Mouse (Mus musculus) gastrocnemius, postnatal 14 days (tissue): ENCODE results near the gene Pigl. TPM values are rescaled to one million over a fixed set of nuclear protein-coding genes. Genes with fewer than 3 reads are reported as not detected.

ENCODE experiments used
- DNase-seq: peaks from one replicate; pipeline ENCODE4 v3.0.0; 2021; ENCODE audit warnings: mixed read lengths
- intact Hi-C: fragments of 180-260 bp; cut with DNase I; formaldehyde crosslinking; loops from one replicate; pipeline ENCODE4 v1.15.1; 2025; ENCODE audit warnings: low total_unique reads
- total RNA-seq, 2 experiments: library from RNA; stranded (reverse); gene quantifications; 2 replicates each; pipeline ENCODE4 v1.2.3; 2021

Gene Pigl
- total RNA-seq, 2 experiments from 2014 or later: 2.7 to 3.0 TPM

DNA sequence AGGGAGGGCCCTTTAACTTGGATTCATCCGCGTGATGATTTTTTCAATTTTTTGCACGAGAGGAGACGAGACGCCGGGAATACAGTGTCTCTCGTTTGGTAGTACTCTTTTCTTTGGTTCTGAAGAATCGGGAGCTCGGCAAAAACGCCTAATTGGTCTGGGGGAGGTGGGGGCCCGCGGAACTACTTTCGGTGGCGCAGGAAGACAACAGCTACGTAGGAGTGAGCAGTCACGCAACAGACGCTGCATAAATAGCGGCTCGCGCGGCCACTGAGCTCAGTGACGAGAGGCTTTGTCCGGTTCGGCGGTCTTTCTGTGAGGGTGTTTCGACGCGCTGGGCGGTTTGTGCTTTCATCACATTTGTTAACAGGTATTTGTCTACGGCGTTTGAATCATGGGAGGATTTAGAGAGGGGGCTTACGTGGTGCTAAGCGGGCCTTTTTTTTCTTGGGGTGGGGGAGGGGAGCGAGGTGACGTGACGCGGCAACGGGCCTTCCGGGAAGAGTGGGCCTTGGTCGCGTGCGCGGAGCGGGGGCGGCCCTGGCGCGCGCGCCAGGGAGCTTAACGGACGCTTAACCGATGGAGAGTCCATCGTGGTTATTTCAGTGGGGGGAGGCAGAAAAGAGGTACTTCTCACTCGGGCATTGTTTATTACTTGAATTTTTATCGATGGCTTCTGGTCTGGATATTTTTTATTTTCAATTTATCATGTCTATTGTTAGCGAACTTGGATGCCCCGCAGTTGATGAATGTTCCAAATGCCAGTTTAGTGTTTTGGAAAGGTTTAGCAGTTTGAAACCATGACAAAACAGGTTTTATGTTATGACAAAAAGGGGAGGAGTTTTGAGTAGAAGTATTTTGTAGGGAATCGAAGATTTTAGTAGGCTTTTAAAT lies 93.2 kb downstream of the Pigl start:
- peak; percentile 92 for DNase-seq
- intact Hi-C loops: no loop called here

DNA sequence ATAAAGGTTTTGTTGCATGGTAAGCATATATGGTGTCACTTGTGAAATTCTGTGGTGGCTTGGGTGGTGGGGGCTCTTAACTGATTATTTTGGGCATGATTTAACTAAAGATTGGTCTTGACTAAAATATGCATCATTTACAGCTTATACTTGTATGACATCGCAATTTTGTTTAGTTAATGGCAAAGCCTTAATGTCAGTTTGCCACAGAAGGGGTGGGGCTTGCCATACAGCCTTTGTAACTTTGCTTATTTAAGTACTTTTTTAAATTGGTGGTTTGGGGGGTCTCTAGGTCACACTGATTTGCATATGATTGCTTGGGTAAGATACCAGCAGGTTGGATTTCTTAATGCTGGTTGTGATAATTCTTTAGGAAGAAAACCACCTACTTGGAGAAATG lies 94.9 kb downstream of the Pigl start:
- intact Hi-C loops: no loop called here
- no peak for DNase-seq

DNA sequence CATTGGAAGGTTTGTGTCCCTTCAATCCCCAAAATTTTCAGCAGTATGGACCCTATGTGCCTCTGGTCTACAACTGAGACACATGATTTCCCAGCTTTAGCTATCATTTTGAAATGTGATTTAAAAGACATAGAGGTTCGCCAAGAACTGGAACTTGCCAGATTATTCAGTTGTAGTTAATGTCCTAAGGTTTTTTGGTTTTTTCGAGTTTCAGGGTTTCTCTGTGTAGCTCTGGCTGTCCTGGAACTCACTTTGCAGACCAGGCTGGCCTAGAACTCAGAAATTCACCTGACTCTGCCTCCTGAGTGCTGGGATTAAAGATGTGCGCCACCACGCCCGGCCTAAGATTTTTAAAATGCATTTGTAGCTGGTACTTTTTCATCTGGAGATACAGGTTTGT lies 95.4 kb downstream of the Pigl start:
- intact Hi-C loops: no loop called here
- no peak for DNase-seq

DNA sequence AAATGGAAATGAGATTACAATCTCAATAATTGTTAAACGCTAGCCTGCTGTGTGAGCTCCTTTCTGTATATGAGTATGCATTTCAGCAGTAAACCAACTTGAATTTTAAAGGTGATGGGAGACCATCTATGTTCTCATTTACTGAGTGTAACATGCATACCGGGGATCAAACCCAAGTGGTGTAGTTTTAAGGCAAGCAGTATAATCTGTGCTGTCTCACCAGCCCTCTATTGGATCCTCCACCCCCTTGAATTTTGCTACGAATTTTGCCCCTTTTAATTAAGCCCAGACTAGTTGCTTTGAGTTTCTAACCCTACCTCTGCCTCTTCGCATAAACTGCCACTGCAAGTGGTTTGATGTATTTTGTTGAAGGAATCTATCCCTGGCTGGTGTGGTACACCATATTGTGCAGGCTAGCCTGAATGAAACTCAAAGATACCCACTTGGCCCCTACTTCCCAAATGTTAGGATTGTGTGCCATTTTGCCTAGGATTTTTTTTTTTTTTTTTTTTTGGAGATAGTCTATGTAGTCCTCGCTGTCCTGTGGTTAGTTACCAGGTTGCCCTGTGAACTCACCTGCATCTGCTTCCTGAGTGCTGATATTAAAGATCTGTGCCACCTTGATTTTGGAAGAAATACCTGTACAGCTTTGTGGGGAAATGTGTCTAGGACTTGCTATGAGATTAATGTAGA lies 96.0 kb downstream of the Pigl start:
- intact Hi-C loops: no loop called here
- DNase-seq: no peak

DNA sequence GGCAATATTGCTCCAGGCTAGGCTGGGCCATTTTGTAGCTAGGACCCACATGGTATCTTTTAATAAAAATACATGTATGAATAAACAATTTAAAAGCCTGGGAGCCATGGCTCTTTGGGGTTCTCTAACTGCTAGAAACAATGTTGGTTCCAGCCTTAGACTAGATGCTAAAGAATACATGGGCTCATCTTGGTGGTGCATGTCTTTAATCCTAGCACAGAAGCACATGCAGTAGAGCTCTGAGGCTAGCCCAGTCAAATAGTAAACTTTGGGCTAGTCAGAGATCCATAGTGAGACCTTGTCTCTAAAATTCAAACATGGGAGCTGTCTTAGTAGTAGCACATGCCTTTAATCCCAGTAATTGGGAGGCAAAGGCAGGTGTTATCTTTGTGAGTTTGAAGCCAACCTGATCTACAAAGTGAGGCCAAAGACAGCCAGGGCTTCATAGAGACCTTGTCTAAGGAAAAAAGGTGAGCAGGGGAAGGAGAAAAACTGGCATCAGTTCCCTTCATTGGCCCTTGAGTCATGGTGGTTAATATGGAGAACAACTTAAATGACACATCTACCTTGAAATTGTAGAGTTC lies 96.8 kb downstream of the Pigl start:
- intact Hi-C loops: no loop called here
- DNase-seq: no peak

DNA sequence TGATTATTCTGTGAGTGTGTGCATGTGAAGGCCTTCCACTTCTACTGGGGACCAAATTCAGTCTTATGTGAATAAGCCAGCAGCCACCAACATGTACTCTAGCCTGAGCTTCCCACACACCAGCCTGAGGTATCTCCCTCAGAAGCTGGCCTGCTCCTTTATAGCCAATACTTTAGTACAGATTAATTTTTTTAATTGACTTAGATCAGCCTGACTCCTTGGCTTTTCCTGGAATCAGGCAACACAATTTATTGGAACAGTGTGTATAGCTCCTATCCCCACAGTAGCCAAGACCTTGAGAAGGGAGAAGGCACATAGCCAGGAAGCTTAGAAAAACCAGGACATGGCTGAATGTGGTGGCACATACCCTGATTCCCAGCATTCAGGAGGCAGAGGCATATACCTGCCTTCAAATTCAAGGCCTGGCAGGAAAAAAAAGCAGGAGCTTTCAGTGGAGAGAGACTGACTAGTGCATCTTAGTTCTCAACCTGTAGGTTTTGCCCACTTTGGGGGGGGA lies 97.7 kb downstream of the Pigl start:
- no peak for DNase-seq
- intact Hi-C loops: no loop called here

DNA sequence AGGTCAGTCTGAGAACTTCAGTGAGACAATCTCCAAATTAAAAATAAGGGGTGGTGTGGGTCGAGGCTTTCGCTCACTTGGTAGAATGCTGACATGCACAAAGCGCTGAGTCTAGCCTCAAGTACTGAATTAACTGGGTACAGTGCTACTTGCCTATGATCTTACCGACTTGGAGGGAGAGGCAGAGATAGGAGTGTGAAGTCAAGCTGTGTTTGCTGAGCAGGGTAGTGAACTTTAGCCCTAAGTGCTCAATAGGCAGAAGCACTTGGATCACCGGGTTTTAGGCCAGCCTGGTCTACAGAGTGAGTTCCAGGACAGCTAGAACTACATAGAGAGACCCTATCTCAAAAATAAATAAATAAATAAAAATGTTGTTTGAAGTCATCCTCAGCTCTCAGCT lies 98.9 kb downstream of the Pigl start:
- no peak for DNase-seq
- intact Hi-C loops: no loop called here

DNA sequence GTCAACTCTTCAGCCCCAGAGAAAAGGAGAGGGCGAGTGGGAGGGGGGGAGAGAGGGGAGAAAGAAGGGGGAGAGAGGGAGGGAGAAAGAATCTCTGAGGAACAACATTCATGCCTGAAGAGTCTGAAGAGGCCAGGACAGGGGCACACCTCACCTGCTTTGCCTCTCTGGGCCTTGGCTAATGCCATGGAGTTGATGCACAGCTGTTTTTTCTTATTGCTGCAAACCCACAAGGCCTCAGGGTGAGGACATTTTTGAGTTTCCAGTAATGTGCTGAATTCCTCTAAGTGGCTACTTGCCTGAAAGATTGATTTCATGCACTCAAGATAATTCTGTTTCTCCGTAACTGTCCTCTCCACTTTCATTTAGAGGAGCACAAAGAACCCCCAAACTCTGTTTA lies 99.9 kb downstream of the Pigl start:
- no peak for DNase-seq
- intact Hi-C loops: no loop called here

DNA sequence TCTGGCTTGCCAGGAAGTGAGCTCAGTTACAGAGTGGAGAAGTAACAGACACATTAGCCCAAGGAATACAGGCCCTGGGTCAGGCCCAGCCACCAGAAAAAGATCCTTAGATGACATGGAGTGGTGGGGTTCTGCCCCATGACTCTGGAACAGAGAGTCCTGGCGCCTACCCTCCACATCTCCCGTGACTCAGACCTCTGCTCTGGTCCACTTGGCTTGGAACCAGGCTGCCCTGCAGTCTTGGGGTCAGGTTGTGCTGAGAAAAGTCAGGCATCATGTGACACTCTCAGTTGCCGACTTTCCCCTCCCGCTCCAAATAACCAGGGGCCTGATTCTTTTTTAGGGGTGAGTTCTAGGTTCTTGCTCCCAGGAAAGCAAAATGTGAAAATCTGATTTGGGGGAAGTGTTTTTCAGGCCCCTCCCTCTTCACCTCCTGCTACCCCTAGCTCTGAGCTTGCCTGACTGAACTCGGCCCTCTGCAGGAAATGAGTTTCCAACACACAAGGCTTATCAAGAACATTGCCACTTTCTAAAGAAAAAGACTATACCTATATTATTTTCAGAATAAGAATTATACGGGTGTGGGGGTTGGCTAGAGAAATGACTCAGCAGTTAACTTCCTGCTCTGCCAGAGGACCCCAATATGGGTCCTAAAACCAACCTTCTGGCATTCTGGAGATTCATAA lies 100.8 kb downstream of the Pigl start:
- intact Hi-C loops: no loop called here
- peak; percentile 78 for DNase-seq

DNA sequence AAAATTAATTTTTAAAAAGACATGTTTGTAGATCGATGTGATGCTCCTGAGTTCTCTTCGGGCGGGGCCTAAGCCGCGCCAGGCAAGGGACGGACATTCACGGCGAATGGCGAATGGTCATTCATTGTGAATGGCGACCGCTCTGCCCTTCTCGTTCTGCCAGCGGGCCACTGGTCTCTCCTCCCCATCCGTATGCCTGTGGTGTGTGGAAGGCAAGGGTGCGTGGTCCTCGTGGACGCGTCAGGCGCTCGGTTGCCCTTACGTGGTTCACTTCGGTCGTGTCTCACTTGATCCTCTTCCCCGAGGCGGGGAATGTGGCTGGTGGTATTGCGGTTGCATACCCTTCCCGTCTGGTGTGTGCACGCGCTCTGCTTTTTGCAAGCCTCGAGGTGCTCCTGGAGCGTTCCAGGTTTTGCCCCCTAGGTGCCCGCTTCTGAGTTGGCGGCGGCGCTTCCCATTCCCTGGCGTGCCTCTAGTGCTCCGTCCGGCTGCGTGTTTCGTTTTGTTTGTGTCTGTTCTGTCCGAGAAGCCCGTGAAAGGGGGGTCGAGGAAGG lies 102.3 kb downstream of the Pigl start:
- intact Hi-C loops: no loop called here
- peak; percentile 11 for DNase-seq

DNA sequence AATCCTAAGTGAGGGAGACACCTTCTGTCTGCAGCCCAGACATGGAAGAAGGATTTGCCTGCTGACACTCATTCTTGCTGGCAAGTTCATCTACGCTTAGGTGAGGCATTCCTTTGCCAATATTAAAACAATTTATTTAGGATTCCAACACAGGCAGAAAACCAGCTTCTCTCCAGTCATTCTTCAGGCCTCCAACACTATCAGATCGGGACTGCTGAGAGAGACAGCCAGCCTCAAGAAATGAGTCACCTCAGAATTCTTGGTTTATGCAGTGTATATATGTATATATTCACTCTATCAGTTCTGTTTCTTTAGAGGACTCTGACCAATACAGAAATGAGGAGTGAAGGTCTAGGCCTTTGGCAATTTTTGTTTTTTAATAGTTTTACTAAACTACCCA lies 105.3 kb downstream of the Pigl start:
- no peak for DNase-seq
- intact Hi-C loops: no loop called here

Other genes starting within 250 kb of the Pigl start
- 1 to 10 TPM in 1 of 2 experiments, under 1 TPM in 1; 0.57 to 1.4 TPM for gene Adora2b, start 209.5 kb upstream of the Pigl start, total RNA-seq
- 10 to 100 TPM; 21.7 to 24.4 TPM for gene Zswim7, start 177.1 kb upstream of the Pigl start, total RNA-seq
- 10 to 100 TPM; 25.4 to 26.1 TPM for gene Ttc19, start 177.0 kb upstream of the Pigl start, total RNA-seq
- gene Ncor1, start 81 bp downstream of the Pigl start, total RNA-seq: 100 to 1,000 TPM; 109 to 116 TPM
- gene Cenpv, start 80.8 kb downstream of the Pigl start, total RNA-seq: 10 to 100 TPM; 15.4 to 20.4 TPM
- gene Ubb, start 92.7 kb downstream of the Pigl start, total RNA-seq: 1,000 to 10,000 TPM; 1,001 to 1,005 TPM
- gene Trpv2, start 116.0 kb downstream of the Pigl start, total RNA-seq: 1 to 10 TPM; 1.7 to 2.4 TPM
- 1 to 10 TPM; 7.2 to 8.8 TPM for gene Lrrc75a, start 190.1 kb downstream of the Pigl start, total RNA-seq
- 1 to 10 TPM; 5.5 to 7.8 TPM for gene Mmgt2, start 190.2 kb downstream of the Pigl start, total RNA-seq